Mouse (Mus musculus): ENCODE data around the gene Gpbp1. TPM values are rescaled to one million over a fixed set of nuclear protein-coding genes. Genes with fewer than 3 reads are reported as not detected.

Gene Gpbp1
- total and polyA plus RNA-seq, 3 experiments = 58.2 to 648 (median 76.3) TPM

GRCm38 (mm10) chr13:111391426-111391825 is 98.5 kb downstream of the Gpbp1 start:
- H3K4me3 ChIP-seq (ENCODE audit: control insufficient read depth in 1 of 2, insufficient read depth in 1 of 2, low read depth in 2 of 2, low read length in 2 of 2) = no peak overlapping the region
- TF ChIP-seq POLR2AphosphoS2 (IDR thresholded peaks at IDR 0.05; ENCODE audit: low read length) = no peak
- TF ChIP-seq MYB (IDR thresholded peaks at IDR 0.05; ENCODE audit: low read depth, low read length) = no peak
- no peaks in the 10 kb centered on the region for H3K79me2 ChIP-seq (ENCODE audit: control insufficient read depth, insufficient read depth, low read length, poor library complexity)
- H3K27ac ChIP-seq (ENCODE audit: control insufficient read depth, low read depth, low read length) = no peak overlapping the region
- H3K4me1 ChIP-seq (ENCODE audit: control insufficient read depth in 1 of 2, insufficient read depth in 2 of 2, low read length in 2 of 2) = no peaks in the 10 kb centered on the region
- no peaks in the 10 kb centered on the region for H3K9me3 ChIP-seq (replicated peaks; ENCODE audit: insufficient read depth, low read length)
- H3K27me3 ChIP-seq (ENCODE audit: control insufficient read depth in 1 of 2, insufficient read depth in 2 of 2, low read length in 2 of 2) = no peaks in the 10 kb centered on the region
- no peak overlapping the region for H3K9ac ChIP-seq (ENCODE audit: control insufficient read depth, low read depth, low read length, poor library complexity, severe bottlenecking)
- H3K36me3 ChIP-seq (ENCODE audit: control insufficient read depth in 1 of 2, insufficient read depth in 2 of 2, low read length in 2 of 2) = no peaks in the 10 kb centered on the region
- no peak for DNase-seq (ENCODE audit: low read depth, low spot score)

GRCm38 (mm10) chr13:111391011-111391410 is 98.9 kb downstream of the Gpbp1 start:
- Histone ChIP-seq H3K27me3 (ENCODE audit: control insufficient read depth in 1 of 2, insufficient read depth in 2 of 2, low read length in 2 of 2) (no peaks in the 10 kb centered on the region), H3K4me1 (ENCODE audit: control insufficient read depth in 1 of 2, insufficient read depth in 2 of 2, low read length in 2 of 2) (no peaks in the 10 kb centered on the region), H3K79me2 (ENCODE audit: control insufficient read depth, insufficient read depth, low read length, poor library complexity) (no peaks in the 10 kb centered on the region), H3K9ac (ENCODE audit: control insufficient read depth, low read depth, low read length, poor library complexity, severe bottlenecking) (no peak overlapping the region), H3K36me3 (ENCODE audit: control insufficient read depth in 1 of 2, insufficient read depth in 2 of 2, low read length in 2 of 2) (no peaks in the 10 kb centered on the region), H3K9me3 (replicated peaks; ENCODE audit: insufficient read depth, low read length) (no peaks in the 10 kb centered on the region), H3K4me3 (ENCODE audit: control insufficient read depth in 1 of 2, insufficient read depth in 1 of 2, low read depth in 2 of 2, low read length in 2 of 2) (no peak overlapping the region), H3K27ac (ENCODE audit: control insufficient read depth, low read depth, low read length) (no peak overlapping the region)
- no peak for DNase-seq (ENCODE audit: low read depth, low spot score)
- TF ChIP-seq JUND (IDR thresholded peaks at IDR 0.05; ENCODE audit: low read depth, low read length) = no peak

- no peaks in the 10 kb centered on the region for H3K36me3 ChIP-seq (ENCODE audit: control insufficient read depth in 1 of 2, insufficient read depth in 2 of 2, low read length in 2 of 2)
- H3K4me3 ChIP-seq (ENCODE audit: control insufficient read depth in 1 of 2, insufficient read depth in 1 of 2, low read depth in 2 of 2, low read length in 2 of 2) = no peak overlapping the region
- no peak overlapping the region for H3K9ac ChIP-seq (ENCODE audit: control insufficient read depth, low read depth, low read length, poor library complexity, severe bottlenecking)
- no peaks in the 10 kb centered on the region for H3K79me2 ChIP-seq (ENCODE audit: control insufficient read depth, insufficient read depth, low read length, poor library complexity)
- DNase-seq (ENCODE audit: low read depth, low spot score) = no peak
- H3K9me3 ChIP-seq (replicated peaks; ENCODE audit: insufficient read depth, low read length) = no peaks in the 10 kb centered on the region
- H3K27me3 ChIP-seq (ENCODE audit: control insufficient read depth in 1 of 2, insufficient read depth in 2 of 2, low read length in 2 of 2) = no peaks in the 10 kb centered on the region
- no peak overlapping the region for H3K27ac ChIP-seq (ENCODE audit: control insufficient read depth, low read depth, low read length)
- TF ChIP-seq MAZ (IDR thresholded peaks at IDR 0.05; ENCODE audit: low read depth, low read length) (no peak), CTCF (IDR thresholded peaks at IDR 0.05 in 2 of 3, conservative IDR thresholded peaks at IDR 0.05 in 1 of 3; ENCODE audit: control insufficient read depth in 1 of 3, insufficient read depth in 1 of 3, low read depth in 2 of 3, low read length in 3 of 3, poor library complexity in 1 of 3, severe bottlenecking in 1 of 3) (no peak), ZMIZ1 (IDR thresholded peaks at IDR 0.05; ENCODE audit: low read depth, low read length) (no peak), JUND (IDR thresholded peaks at IDR 0.05; ENCODE audit: low read depth, low read length) (no peak)
- no peaks in the 10 kb centered on the region for H3K4me1 ChIP-seq (ENCODE audit: control insufficient read depth in 1 of 2, insufficient read depth in 2 of 2, low read length in 2 of 2)
Observed at GRCm38 (mm10) chr13:111384011-111384985, 105.6 kb downstream of the Gpbp1 start.

Other genes starting within 250 kb of the Gpbp1 start
- not detected in 2 replicates for gene Actbl2, start 235.1 kb downstream of the Gpbp1 start, total RNA-seq (2012; rRNA removed)
- not detected for gene Actbl2, start 235.1 kb downstream of the Gpbp1 start, polyA plus RNA-seq (2012; ENCODE audit: insufficient read depth in 1 of 2, insufficient read length in 2 of 2, low read depth in 1 of 2, low replicate concordance in 2 of 2, missing spikeins in 1 of 2)
- 0.13 TPM in 1 of 2 replicates, not detected in the other for gene Gm49496, start 59.8 kb upstream of the Gpbp1 start, total RNA-seq (2012; rRNA removed)
- under 1 TPM in 1 of 2 experiments, not detected in 1; 0.26 TPM for gene Gm49496, start 59.8 kb upstream of the Gpbp1 start, polyA plus RNA-seq (2012; ENCODE audit: insufficient read depth in 1 of 2, insufficient read length in 2 of 2, low read depth in 1 of 2, low replicate concordance in 2 of 2, missing spikeins in 1 of 2)
- not detected in 2 replicates for gene Gm10198, start 102.7 kb upstream of the Gpbp1 start, total RNA-seq (2012; rRNA removed)
- not detected for gene Gm10198, start 102.7 kb upstream of the Gpbp1 start, polyA plus RNA-seq (2012; ENCODE audit: insufficient read depth in 1 of 2, insufficient read length in 2 of 2, low read depth in 1 of 2, low replicate concordance in 2 of 2, missing spikeins in 1 of 2)
- gene Mier3, start 190.9 kb upstream of the Gpbp1 start, total RNA-seq (2012; rRNA removed) = 10.1 and 12.6 TPM in 2 replicates
- gene Mier3, start 190.9 kb upstream of the Gpbp1 start, polyA plus RNA-seq (2012; ENCODE audit: insufficient read depth in 1 of 2, insufficient read length in 2 of 2, low read depth in 1 of 2, low replicate concordance in 2 of 2, missing spikeins in 1 of 2) = 10 to 100 TPM in 1 of 2 experiments, not detected in 1; 15.8 TPM